Mouse (Mus musculus) cerebellum, adult 9-10 months (tissue): Measurements from ENCODE around the gene Gm37419.

Source experiments
- DNase-seq: peaks from one replicate; pipeline ENCODE4 v3.0.0; 2022

Gene Gm37419

GRCm38 (mm10) chr16:23997912-23998311 lies 9.6 kb downstream of the Gm37419 start:
- no peak for DNase-seq

GRCm38 (mm10) chr16:24005928-24006327 lies 17.6 kb downstream of the Gm37419 start:
- DNase-seq, result no peak

- DNase-seq, result no peak
Observed at GRCm38 (mm10) chr16:24009891-24010290, 21.6 kb downstream of the Gm37419 start.

GRCm38 (mm10) chr16:24011306-24011705 lies 23.0 kb downstream of the Gm37419 start:
- no peak for DNase-seq

- DNase-seq, result no peak
Observed at GRCm38 (mm10) chr16:24012066-24012465, 23.8 kb downstream of the Gm37419 start.

GRCm38 (mm10) chr16:24014378-24014777 lies 26.1 kb downstream of the Gm37419 start:
- DNase-seq, result no peak

GRCm38 (mm10) chr16:24016273-24016672 lies 28.0 kb downstream of the Gm37419 start:
- DNase-seq, result no peak

- DNase-seq, result no peak
Observed at GRCm38 (mm10) chr16:24016742-24017141, 28.5 kb downstream of the Gm37419 start.

GRCm38 (mm10) chr16:24021722-24022121 lies 33.4 kb downstream of the Gm37419 start:
- no peak for DNase-seq

GRCm38 (mm10) chr16:24022605-24023004 lies 34.3 kb downstream of the Gm37419 start:
- no peak for DNase-seq

- DNase-seq, result no peak
Observed at GRCm38 (mm10) chr16:24025442-24025841, 37.2 kb downstream of the Gm37419 start.

- no peak for DNase-seq
Observed at GRCm38 (mm10) chr16:24029965-24030672, 41.8 kb downstream of the Gm37419 start.

GRCm38 (mm10) chr16:24033259-24033658 lies 45.0 kb downstream of the Gm37419 start:
- DNase-seq, result no peak

- DNase-seq, result no peak
Observed at GRCm38 (mm10) chr16:24034450-24034849, 46.2 kb downstream of the Gm37419 start.

- no peak for DNase-seq
Observed at GRCm38 (mm10) chr16:24035767-24036166, 47.5 kb downstream of the Gm37419 start.

- DNase-seq, result no peak
Observed at GRCm38 (mm10) chr16:24036398-24036797, 48.1 kb downstream of the Gm37419 start.
